Mouse (Mus musculus) erythroblast, adult 5-6 weeks (primary cell): Measurements from ENCODE around the gene Olfr481. TPM values are rescaled to one million over a fixed set of nuclear protein-coding genes. Genes with fewer than 3 reads are reported as not detected.

Source experiments
- ATAC-seq: replicated peaks from 2 replicates; pipeline ENCODE4 v1.8.0; 2016; ENCODE audit warnings: moderate number of reproducible peaks, mild to moderate bottlenecking, moderate TSS enrichment, inconsistent platforms; ENCODE audit not compliant: poor library complexity, low FRiP score, severe bottlenecking
- total RNA-seq, 2 experiments: library from RNA; stranded (forward) in 1 of 2; stranded (reverse) in 1 of 2; fragments of 150-400 nt in 1 of 2; fragments of 200-764, 138-1000 nt in 1 of 2; gene quantifications; 2 replicates each; pipeline versions ENCODE4 v1.2.3 to v1.2.4; 2015 to 2017; ENCODE audit warnings: low replicate concordance in 2 of 2

The Olfr481 gene
- not detected in 2 replicates for total RNA-seq (2015; ENCODE audit: low replicate concordance)
- not detected in 2 replicates for total RNA-seq (2017; ENCODE audit: low replicate concordance)

DNA sequence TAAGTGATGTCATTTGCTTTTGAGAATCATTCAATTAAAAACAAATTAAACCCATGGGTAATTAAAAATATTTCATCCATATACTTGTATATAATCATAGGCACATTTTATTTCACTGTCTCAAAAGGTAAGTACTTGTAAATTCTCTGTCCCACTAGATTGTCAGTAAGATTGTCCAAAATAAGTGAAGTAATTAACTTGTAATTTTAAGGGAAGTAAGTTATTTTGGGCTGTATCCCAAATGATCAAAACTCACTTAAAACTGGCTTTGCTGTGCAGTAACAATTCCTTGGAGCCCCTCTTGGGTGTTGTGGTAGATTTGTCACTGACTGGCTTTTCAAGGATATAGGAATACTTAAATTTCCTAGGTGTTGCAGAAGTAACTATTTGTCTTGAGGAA, at the start of gene Olfr481:
Olfr481 (plus strand) TSS at position 301 of the 400 bp plus-strand sequence.
- no peak for ATAC-seq

DNA sequence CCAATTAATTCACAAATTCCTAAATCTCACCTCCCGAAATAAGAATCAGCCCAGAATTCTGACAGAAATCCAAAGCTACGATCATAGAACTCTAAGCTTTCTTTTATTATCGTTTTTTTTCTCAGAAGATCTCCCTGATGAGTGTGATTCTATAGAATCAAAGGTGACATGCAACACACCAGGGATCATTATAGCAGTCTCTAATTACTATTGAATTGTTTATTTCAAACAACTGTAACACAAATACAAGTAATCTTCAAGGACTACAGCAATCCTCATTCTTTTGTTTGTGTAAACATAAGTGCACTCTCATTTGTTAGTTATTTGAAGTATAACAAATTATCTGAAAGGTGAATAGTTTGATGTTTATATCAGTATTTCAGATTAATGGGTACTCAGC, 45.8 kb upstream of the Olfr481 start, which contains the start of gene Olfr478:
Olfr478 (minus strand) TSS at position 101 of the 400 bp plus-strand sequence.
- ATAC-seq, result no peak

DNA sequence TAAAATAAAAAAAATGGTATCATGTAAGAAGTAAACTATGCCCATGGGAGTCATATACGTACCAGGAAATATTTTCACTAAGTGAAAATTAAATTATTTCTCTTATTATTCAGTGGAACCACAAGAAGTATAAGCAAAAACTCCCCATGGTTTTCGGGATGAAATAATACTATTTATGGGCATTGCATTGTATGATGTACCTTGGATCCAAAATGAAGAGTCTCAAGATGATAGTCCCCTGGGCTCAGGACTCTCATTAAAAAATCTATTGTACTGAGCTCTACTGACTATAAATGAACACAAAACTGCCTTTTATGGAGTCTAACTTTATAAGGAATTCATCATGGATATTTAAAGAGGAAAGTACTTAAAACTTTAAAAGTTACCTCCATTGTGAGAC, 29.3 kb upstream of the Olfr481 start, which contains the start of gene Olfr479:
Olfr479 (plus strand) TSS at position 301 of the 400 bp plus-strand sequence.
- no peak for ATAC-seq

DNA sequence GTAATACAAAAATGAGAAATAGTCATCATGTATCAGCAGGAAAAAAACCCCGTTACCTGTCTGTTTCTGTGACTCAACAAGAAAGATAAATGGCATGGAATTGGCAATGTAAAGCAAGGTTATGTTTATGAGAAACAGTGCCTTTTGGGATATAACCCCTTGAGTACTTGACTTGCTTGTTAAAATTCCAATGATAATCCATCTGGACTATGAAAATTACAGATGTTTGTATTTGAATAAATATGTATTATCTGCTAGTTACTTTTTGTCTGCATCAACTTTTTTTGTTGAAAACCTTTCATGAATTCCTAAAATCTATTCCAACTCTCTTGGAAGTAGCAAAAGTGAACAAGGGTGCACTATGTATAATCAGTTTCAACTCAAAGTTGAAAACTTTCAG, 12.4 kb upstream of the Olfr481 start, which contains the start of gene Olfr480:
Olfr480 (minus strand) TSS at position 101 of the 400 bp plus-strand sequence.
- ATAC-seq, result no peak

DNA sequence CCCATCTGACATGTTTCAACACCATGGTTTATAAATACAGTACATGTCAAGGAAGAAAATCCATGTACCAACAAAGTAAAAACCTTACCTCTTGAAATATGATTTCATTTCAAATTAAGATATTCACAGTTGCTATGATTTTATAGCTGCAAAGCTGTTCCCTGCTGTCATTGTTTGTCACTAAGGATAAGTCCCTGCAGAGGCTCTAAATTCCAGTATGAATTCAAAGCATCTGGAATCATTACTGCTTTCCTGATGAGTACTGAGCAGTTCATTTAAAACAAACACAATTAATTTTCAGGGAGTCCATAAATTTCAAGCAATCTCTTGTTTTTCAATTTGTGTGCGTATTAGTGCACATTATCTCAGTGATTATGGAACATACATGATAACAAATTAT, 17.8 kb downstream of the Olfr481 start, which contains the start of gene Olfr482:
Olfr482 (minus strand) TSS at position 101 of the 400 bp plus-strand sequence.
- no peak for ATAC-seq

DNA sequence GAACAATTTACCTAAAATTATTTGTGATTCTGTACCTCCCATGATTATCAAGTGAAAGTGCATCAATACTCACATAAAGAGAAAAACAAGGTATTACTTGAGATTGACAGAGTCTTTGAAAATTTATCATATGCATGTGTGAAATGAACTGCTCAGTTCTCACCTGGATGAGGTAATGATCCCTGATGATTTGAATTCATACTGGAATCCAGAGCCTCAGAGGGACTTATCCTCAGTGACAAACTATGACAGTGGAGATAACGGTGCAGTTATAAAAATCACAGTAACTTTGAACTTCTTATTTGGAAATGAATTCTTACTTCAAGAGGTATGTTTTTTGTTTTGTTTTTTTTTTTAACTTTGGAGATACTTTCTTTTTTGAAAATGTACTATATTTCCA, 20.9 kb downstream of the Olfr481 start, which contains the start of gene Olfr483:
Olfr483 (plus strand) TSS at position 301 of the 400 bp plus-strand sequence.
- ATAC-seq, result no peak

DNA sequence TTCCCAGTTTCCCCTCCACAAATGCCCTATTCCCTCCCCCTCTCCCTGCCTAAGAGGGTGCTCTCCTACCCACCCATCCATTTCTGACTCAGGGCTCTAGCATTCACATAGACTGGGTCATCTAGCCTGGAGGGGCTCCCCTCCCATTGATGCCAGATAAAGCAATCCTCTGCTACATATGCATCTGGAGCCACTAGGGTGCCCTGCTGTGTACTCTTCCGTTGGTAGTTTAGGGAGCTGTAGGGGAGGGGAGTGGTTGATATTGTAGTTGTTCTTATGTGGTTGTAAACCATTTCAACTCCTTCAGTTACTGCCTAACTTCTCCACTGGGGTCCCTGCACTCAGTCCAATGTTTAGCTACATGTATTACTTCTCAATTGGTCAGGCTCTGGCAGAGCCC, 41.0 kb downstream of the Olfr481 start:
- no peak for ATAC-seq

DNA sequence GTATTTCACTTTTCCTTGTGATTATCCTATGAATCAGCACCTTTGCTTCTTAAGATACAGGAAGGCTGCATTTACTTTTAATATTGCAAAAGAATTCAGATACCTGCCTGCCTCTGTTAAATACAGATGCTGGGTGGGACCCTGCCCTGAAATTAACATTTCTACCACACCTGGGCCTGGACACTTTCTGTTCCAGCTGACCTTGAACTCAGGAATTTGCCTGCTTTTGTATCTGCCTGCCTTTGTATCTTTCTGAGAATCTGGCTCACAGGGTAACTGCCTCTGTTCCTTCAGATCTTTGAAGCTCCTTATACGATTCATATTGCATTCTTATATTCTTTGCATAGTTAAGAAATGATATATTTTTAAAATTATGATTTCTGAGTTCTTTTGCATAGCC, 41.8 kb downstream of the Olfr481 start:
- ATAC-seq, result no peak

DNA sequence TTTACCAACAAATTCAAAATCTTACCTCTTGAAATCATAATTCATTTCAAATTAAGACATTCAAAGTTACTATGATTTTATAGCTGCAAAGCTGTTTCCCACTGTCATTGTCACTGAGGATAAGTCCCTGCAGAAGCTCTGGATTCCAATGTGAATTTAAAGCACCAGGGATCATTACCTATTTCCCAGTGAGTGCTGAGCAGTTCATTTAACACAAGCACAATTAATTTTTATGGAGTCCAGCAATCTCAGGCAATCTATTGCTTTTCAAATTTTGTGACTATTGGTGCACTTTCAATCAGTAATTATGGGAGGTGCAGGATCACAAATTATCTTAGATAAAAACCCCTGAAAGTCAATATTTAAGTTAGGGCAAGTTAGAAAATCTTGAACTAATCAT, 47.7 kb downstream of the Olfr481 start, which contains the start of gene Olfr484:
Olfr484 (minus strand) TSS at position 101 of the 400 bp plus-strand sequence.
- no peak for ATAC-seq

Other genes with a start within 250 kb of the Olfr481 start
- gene Olfr470, start 232.4 kb upstream of the Olfr481 start, total RNA-seq (2015; ENCODE audit: low replicate concordance), result not detected in 2 replicates
- 0.43 TPM in 1 of 2 replicates, not detected in the other for gene Olfr470, start 232.4 kb upstream of the Olfr481 start, total RNA-seq (2017; ENCODE audit: low replicate concordance)
- not detected in 2 replicates for gene Olfr472, start 182.0 kb upstream of the Olfr481 start, total RNA-seq (2015; ENCODE audit: low replicate concordance)
- not detected in 2 replicates for gene Olfr472, start 182.0 kb upstream of the Olfr481 start, total RNA-seq (2017; ENCODE audit: low replicate concordance)
- gene Olfr473, start 149.4 kb upstream of the Olfr481 start, total RNA-seq (2015; ENCODE audit: low replicate concordance), result not detected in 2 replicates
- not detected in 2 replicates for gene Olfr473, start 149.4 kb upstream of the Olfr481 start, total RNA-seq (2017; ENCODE audit: low replicate concordance)
- gene Olfr474, start 125.2 kb upstream of the Olfr481 start, total RNA-seq (2015; ENCODE audit: low replicate concordance), result not detected in 2 replicates
- gene Olfr474, start 125.2 kb upstream of the Olfr481 start, total RNA-seq (2017; ENCODE audit: low replicate concordance), result not detected in 2 replicates
- gene Olfr476, start 115.1 kb upstream of the Olfr481 start, total RNA-seq (2015; ENCODE audit: low replicate concordance), result not detected in 2 replicates
- not detected in 2 replicates for gene Olfr476, start 115.1 kb upstream of the Olfr481 start, total RNA-seq (2017; ENCODE audit: low replicate concordance)
- gene Olfr477, start 93.2 kb upstream of the Olfr481 start, total RNA-seq (2015; ENCODE audit: low replicate concordance), result not detected in 2 replicates
- gene Olfr477, start 93.2 kb upstream of the Olfr481 start, total RNA-seq (2017; ENCODE audit: low replicate concordance), result not detected in 2 replicates
- gene Olfr478, start 45.9 kb upstream of the Olfr481 start, total RNA-seq (2015; ENCODE audit: low replicate concordance), result not detected in 2 replicates
- gene Olfr478, start 45.9 kb upstream of the Olfr481 start, total RNA-seq (2017; ENCODE audit: low replicate concordance), result not detected in 2 replicates
- gene Olfr479, start 29.2 kb upstream of the Olfr481 start, total RNA-seq (2015; ENCODE audit: low replicate concordance), result not detected in 2 replicates
- not detected in 2 replicates for gene Olfr479, start 29.2 kb upstream of the Olfr481 start, total RNA-seq (2017; ENCODE audit: low replicate concordance)
- gene Olfr480, start 12.5 kb upstream of the Olfr481 start, total RNA-seq (2015; ENCODE audit: low replicate concordance), result not detected in 2 replicates
- gene Olfr480, start 12.5 kb upstream of the Olfr481 start, total RNA-seq (2017; ENCODE audit: low replicate concordance), result 0.28 TPM in 1 of 2 replicates, not detected in the other
- not detected in 2 replicates for gene Olfr482, start 17.7 kb downstream of the Olfr481 start, total RNA-seq (2015; ENCODE audit: low replicate concordance)
- gene Olfr482, start 17.7 kb downstream of the Olfr481 start, total RNA-seq (2017; ENCODE audit: low replicate concordance), result not detected in 2 replicates
- gene Olfr483, start 21.0 kb downstream of the Olfr481 start, total RNA-seq (2015; ENCODE audit: low replicate concordance), result not detected in 2 replicates
- not detected in 2 replicates for gene Olfr483, start 21.0 kb downstream of the Olfr481 start, total RNA-seq (2017; ENCODE audit: low replicate concordance)
- not detected in 2 replicates for gene Olfr484, start 47.6 kb downstream of the Olfr481 start, total RNA-seq (2015; ENCODE audit: low replicate concordance)
- 1.1 TPM in 1 of 2 replicates, not detected in the other for gene Olfr484, start 47.6 kb downstream of the Olfr481 start, total RNA-seq (2017; ENCODE audit: low replicate concordance)
- gene Olfr485, start 80.0 kb downstream of the Olfr481 start, total RNA-seq (2015; ENCODE audit: low replicate concordance), result not detected in 2 replicates
- not detected in 2 replicates for gene Olfr485, start 80.0 kb downstream of the Olfr481 start, total RNA-seq (2017; ENCODE audit: low replicate concordance)
- not detected in 2 replicates for gene Olfr486, start 92.9 kb downstream of the Olfr481 start, total RNA-seq (2015; ENCODE audit: low replicate concordance)
- not detected in 2 replicates for gene Olfr486, start 92.9 kb downstream of the Olfr481 start, total RNA-seq (2017; ENCODE audit: low replicate concordance)
- not detected in 2 replicates for gene Olfr487, start 134.8 kb downstream of the Olfr481 start, total RNA-seq (2015; ENCODE audit: low replicate concordance)
- gene Olfr487, start 134.8 kb downstream of the Olfr481 start, total RNA-seq (2017; ENCODE audit: low replicate concordance), result not detected in 2 replicates
- gene Olfr488, start 178.5 kb downstream of the Olfr481 start, total RNA-seq (2015; ENCODE audit: low replicate concordance), result not detected in 2 replicates
- gene Olfr488, start 178.5 kb downstream of the Olfr481 start, total RNA-seq (2017; ENCODE audit: low replicate concordance), result not detected in 2 replicates
- not detected in 2 replicates for gene Olfr490, start 209.1 kb downstream of the Olfr481 start, total RNA-seq (2015; ENCODE audit: low replicate concordance)
- not detected in 2 replicates for gene Olfr490, start 209.1 kb downstream of the Olfr481 start, total RNA-seq (2017; ENCODE audit: low replicate concordance)
- gene Olfr491, start 233.6 kb downstream of the Olfr481 start, total RNA-seq (2015; ENCODE audit: low replicate concordance), result not detected in 2 replicates
- not detected in 2 replicates for gene Olfr491, start 233.6 kb downstream of the Olfr481 start, total RNA-seq (2017; ENCODE audit: low replicate concordance)
- gene Olfr492, start 243.8 kb downstream of the Olfr481 start, total RNA-seq (2015; ENCODE audit: low replicate concordance), result not detected in 2 replicates
- gene Olfr492, start 243.8 kb downstream of the Olfr481 start, total RNA-seq (2017; ENCODE audit: low replicate concordance), result not detected in 2 replicates